Mouse (Mus musculus) forebrain, embryonic 13.5 days (tissue): Measurements from ENCODE around the gene Gm7029. TPM values are rescaled to one million over a fixed set of nuclear protein-coding genes. Genes with fewer than 3 reads are reported as not detected.
"Not testable (repeated sequence)": the region's sequence is repeated elsewhere in the genome, so short reads cannot be mapped to it uniquely, and the experiment has no call there.

Experiments
- ATAC-seq: fragments of 200-750 bp; cut with Nextera tagmentation; 2 replicates; pipeline ENCODE4 v1.8.0; 2017
- H3K27ac ChIP-seq: fragments of 300-500 bp; sonication (generic); 2 replicates; pipeline ENCODE4 v1.5.1; 2015; ENCODE audit warnings: inconsistent platforms, mild to moderate bottlenecking, moderate library complexity
- H3K27me3 ChIP-seq: fragments of 300-500 bp; sonication (generic); 2 replicates; pipeline ENCODE4 v1.6.1; 2015; ENCODE audit warnings: mild to moderate bottlenecking, inconsistent platforms
- H3K36me3 ChIP-seq: fragments of 300-500 bp; sonication (generic); 2 replicates; pipeline ENCODE4 v1.6.1; 2015; ENCODE audit warnings: mild to moderate bottlenecking, inconsistent platforms; ENCODE audit not compliant: poor library complexity, severe bottlenecking
- H3K4me1 ChIP-seq: fragments of 300-500 bp; sonication (generic); 2 replicates; pipeline ENCODE4 v1.6.1; 2015; ENCODE audit warnings: inconsistent platforms
- H3K4me2 ChIP-seq: fragments of 300-500 bp; sonication (generic); 2 replicates; pipeline ENCODE4 v1.6.1; 2015; ENCODE audit warnings: inconsistent platforms, mild to moderate bottlenecking, moderate library complexity
- H3K4me3 ChIP-seq: fragments of 300-500 bp; sonication (generic); 2 replicates; pipeline ENCODE4 v1.5.1; 2015; ENCODE audit warnings: mild to moderate bottlenecking, inconsistent platforms
- H3K9ac ChIP-seq: fragments of 300-500 bp; sonication (generic); 2 replicates; pipeline ENCODE4 v1.6.1; 2015; ENCODE audit warnings: mild to moderate bottlenecking, inconsistent platforms
- H3K9me3 ChIP-seq: fragments of 300-500 bp; sonication (generic); replicated peaks from 2 replicates; pipeline ENCODE4 v1.6.1; 2016; ENCODE audit warnings: inconsistent platforms
- WGBS: fragments of 180-500 bp; shearing (Covaris S2); methylation state at CpG from one replicate; pipeline ENCODE4 v1.1.7; 2015; 5-methylcytosine and 5-hydroxymethylcytosine counted together
- polyA plus RNA-seq: library from polyadenylated mRNA; unstranded; fragments of >200 nt; fragmentation: Nextera tagmentation; extraction: Ambion mirVana; gene quantifications from 2 replicates; pipeline ENCODE4 v1.2.1, GENCODE M21; 2015

Gm7029 gene
- polyA plus RNA-seq, 1 experiment from 2014 or later, result not detected

GRCm38 (mm10) chr17:33897114-33897794, 23.6 kb downstream of the Gm7029 start:
- H3K27me3 ChIP-seq, result no peaks in the 10 kb centered on the region
- H3K4me2 ChIP-seq, result no peak overlapping the region
- no peak for ATAC-seq
- H3K9ac ChIP-seq, result no peak overlapping the region
- 46% methylated on average over 6 of the region's 6 CpGs for WGBS
- no peaks in the 10 kb centered on the region for H3K9me3 ChIP-seq
- no peak overlapping the region for H3K27ac ChIP-seq
- H3K4me3 ChIP-seq, result no peak overlapping the region
- no peaks in the 10 kb centered on the region for H3K4me1 ChIP-seq
- H3K36me3 ChIP-seq, result no peaks in the 10 kb centered on the region

DNA sequence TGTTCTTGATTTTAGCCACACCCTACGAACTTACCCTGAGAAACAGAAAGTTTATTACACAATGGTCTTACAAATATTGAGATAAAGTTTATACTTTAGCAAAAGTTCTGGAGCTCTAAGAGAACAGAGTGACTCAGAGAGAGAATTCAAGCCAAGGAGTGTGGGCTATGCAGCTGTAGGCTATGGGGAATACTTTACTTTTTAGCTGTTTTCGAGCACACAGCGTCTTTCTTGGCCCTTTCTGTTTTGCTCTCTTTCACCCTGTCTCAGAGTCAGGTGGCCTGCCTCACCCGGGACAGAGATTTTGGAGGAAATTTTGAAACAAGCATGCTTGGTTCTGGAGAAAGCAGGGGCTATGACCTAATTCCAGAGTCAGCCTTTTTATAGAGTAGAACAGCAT, 24.6 kb downstream of the Gm7029 start:
- H3K9ac ChIP-seq, H3K9me3 ChIP-seq, H3K27ac ChIP-seq, H3K4me2 ChIP-seq, H3K4me3 ChIP-seq, H3K4me1 ChIP-seq, H3K27me3 ChIP-seq, ATAC-seq, H3K36me3 ChIP-seq: not testable (repeated sequence)
- 86% methylated on average over 4 of the region's 4 CpGs for WGBS

GRCm38 (mm10) chr17:33899642-33900041, 26.0 kb downstream of the Gm7029 start:
- no peaks in the 10 kb centered on the region for H3K4me1 ChIP-seq
- H3K9me3 ChIP-seq, result no peaks in the 10 kb centered on the region
- H3K9ac ChIP-seq, result no peak overlapping the region
- H3K4me3 ChIP-seq, result no peak overlapping the region
- no peak for ATAC-seq
- H3K27ac ChIP-seq, result no peak overlapping the region
- 75% methylated on average over 4 of the region's 4 CpGs for WGBS
- H3K36me3 ChIP-seq, result no peaks in the 10 kb centered on the region
- H3K27me3 ChIP-seq, result no peaks in the 10 kb centered on the region
- H3K4me2 ChIP-seq, result no peak overlapping the region

- H3K36me3 ChIP-seq, result no peaks in the 10 kb centered on the region
- H3K4me2 ChIP-seq, result no peak overlapping the region
- no peak overlapping the region for H3K4me3 ChIP-seq
- no peak overlapping the region for H3K27ac ChIP-seq
- ATAC-seq, result no peak
- no peaks in the 10 kb centered on the region for H3K27me3 ChIP-seq
- H3K9me3 ChIP-seq, result no peaks in the 10 kb centered on the region
- no peak overlapping the region; the same call in 1 of the 2 replicates for H3K9ac ChIP-seq
- no peaks in the 10 kb centered on the region for H3K4me1 ChIP-seq
- WGBS, result 75% methylated on average over 7 of the region's 7 CpGs
These were observed 26.8 kb downstream of the Gm7029 start for GRCm38 (mm10) chr17:33900281-33900988.

- no peaks in the 10 kb centered on the region for H3K4me1 ChIP-seq
- no peak overlapping the region for H3K4me2 ChIP-seq
- H3K9me3 ChIP-seq, result no peaks in the 10 kb centered on the region
- no peak overlapping the region for H3K4me3 ChIP-seq
- no peaks in the 10 kb centered on the region for H3K27me3 ChIP-seq
- H3K27ac ChIP-seq, result no peak overlapping the region
- ATAC-seq, result no peak
- H3K36me3 ChIP-seq, result no peaks in the 10 kb centered on the region
- H3K9ac ChIP-seq, result no peak overlapping the region
- WGBS, result 86% methylated on average over 4 of the region's 4 CpGs
These were observed 27.3 kb downstream of the Gm7029 start for GRCm38 (mm10) chr17:33900989-33901314.

DNA sequence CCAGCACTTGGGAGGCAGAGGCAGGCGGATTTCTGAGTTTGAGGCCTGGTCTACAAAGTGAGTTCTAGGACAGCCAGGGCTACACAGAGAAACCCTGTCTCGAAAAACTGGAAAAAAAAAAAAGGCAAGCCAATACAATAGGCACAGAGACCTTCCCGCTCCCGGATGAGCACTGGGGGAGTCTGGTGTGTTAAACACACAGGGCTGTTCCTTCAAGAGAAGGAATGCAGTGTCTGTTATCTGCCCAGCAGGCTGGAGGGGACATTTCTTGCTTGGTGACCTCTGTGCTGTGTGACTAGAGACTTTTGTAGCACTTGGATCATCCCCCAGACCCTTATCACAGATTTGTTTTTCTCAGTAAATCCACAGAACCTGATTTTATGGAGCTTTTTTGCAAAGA, 28.0 kb downstream of the Gm7029 start:
- 68% methylated on average over 4 of the region's 4 CpGs for WGBS
- Histone ChIP-seq H3K4me2 (no peak overlapping the region), H3K27ac (no peak overlapping the region), H3K36me3 (no peaks in the 10 kb centered on the region), H3K9me3 (no peaks in the 10 kb centered on the region), H3K27me3 (no peaks in the 10 kb centered on the region), H3K4me3 (no peak overlapping the region), H3K4me1 (no peaks in the 10 kb centered on the region), H3K9ac (no peak overlapping the region)
- no peak for ATAC-seq

- ATAC-seq, result no peak
- no peaks in the 10 kb centered on the region for H3K36me3 ChIP-seq
- no peak overlapping the region for H3K9ac ChIP-seq
- WGBS, result 73% methylated on average over 4 of the region's 4 CpGs
- H3K9me3 ChIP-seq, result no peaks in the 10 kb centered on the region
- H3K4me3 ChIP-seq, result no peak overlapping the region
- H3K4me1 ChIP-seq, result no peaks in the 10 kb centered on the region
- no peaks in the 10 kb centered on the region for H3K27me3 ChIP-seq
- H3K4me2 ChIP-seq, result no peak overlapping the region
- H3K27ac ChIP-seq, result no peak overlapping the region
These were observed 28.4 kb downstream of the Gm7029 start for GRCm38 (mm10) chr17:33902079-33902478.

DNA sequence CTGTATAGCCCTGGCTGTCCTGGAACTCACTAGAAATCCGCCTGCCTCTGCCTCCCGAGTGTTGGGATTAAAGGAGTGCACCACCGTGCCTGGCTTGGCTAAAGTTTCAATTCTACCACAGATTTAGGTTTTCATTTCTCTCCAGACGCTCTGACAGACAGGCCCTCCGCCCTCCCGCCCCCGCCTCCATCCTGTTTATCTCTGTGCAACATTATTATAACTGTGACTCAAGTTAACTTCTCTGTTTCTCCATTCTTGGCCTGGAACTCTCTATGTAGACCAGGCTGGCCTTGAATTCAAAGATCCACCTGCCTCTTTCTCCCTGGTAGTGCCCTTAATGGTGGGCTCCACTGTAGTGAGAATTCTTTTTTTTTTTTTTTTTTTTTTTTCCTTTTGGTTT, 28.9 kb downstream of the Gm7029 start:
- WGBS, result 83% methylated on average over 7 of the region's 7 CpGs
- Histone ChIP-seq H3K27me3 (no peaks in the 10 kb centered on the region), H3K9me3 (no peaks in the 10 kb centered on the region), H3K4me3 (no peak overlapping the region), H3K9ac (no peak overlapping the region), H3K27ac (no peak overlapping the region), H3K4me1 (peaks cover under 1% of the 10 kb centered on the region; the same call in 1 of the 2 replicates), H3K4me2 (no peak overlapping the region), H3K36me3 (no peaks in the 10 kb centered on the region)
- no peak for ATAC-seq

- H3K36me3 ChIP-seq, H3K9ac ChIP-seq, ATAC-seq, H3K27ac ChIP-seq, H3K9me3 ChIP-seq, H3K4me2 ChIP-seq, H3K27me3 ChIP-seq, H3K4me3 ChIP-seq: not testable (repeated sequence)
- peaks cover 11% of the 10 kb centered on the region for H3K4me1 ChIP-seq
- WGBS, result 76% methylated on average over 6 of the region's 6 CpGs
These were observed 30.4 kb downstream of the Gm7029 start for GRCm38 (mm10) chr17:33903911-33904651.

DNA sequence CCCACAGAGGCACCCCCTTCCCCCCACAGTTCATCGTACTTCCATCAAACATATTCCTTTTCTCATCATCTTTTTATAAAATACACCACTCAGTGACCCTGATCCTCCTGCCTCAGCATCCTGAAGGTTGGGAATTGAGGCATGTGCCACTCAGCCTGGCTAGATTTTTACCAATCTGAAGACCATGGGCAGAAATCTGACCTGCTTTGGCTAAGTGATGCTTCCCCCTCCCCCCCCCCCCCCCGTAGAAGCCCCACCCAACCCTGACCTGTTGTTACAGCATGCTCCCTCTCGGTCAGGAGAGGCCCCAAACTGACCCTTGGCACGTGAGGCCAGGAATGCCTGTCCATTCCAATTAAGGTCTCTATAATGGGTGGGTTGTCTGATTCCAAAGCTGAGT, 31.2 kb downstream of the Gm7029 start, which contains the start of gene Platr17:
Platr17 (plus strand) TSS at position 301 of the 400 bp plus-strand sequence.
- H3K4me3 ChIP-seq, H3K27ac ChIP-seq, H3K27me3 ChIP-seq, H3K4me2 ChIP-seq, H3K9me3 ChIP-seq, H3K9ac ChIP-seq, ATAC-seq, H3K36me3 ChIP-seq: not testable (repeated sequence)
- H3K4me1 ChIP-seq, result peaks cover 11% of the 10 kb centered on the region
- 23% methylated on average over 3 of the region's 4 CpGs for WGBS

DNA sequence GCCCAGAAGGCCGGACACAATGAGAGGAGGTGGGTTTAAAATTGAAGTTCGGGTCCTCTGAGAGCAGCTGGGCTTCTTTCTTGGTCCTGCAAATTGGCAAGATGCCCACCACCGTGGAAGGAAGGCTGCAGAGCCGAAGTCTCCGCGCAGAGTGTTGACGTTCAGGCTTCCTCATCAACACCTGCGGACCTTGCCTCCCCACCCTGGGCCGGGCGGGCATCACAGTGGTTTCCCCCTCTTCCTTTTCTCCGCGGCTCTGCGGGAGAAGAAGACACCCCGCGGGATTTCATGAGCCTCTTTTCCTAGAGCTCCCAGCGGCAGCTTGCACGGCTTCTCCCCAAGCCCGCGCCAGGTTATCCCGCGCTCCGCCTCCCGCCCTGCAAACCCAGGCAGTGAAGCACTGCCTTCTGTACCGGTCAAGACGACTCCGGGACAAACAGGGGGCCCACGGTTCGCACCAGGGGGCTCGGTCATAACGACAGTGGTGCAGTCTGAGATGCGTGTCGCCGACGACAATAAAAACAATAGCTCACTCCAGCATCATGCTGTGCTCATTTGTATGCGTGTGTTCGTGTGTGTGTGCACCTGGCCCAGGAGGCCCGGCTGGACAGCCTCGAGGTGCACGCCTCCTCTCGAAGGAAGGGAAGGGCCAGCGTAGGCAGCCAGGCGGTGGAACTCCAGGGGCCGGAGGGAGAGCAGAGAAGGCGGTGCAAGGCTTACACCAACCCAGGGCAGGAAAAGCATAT, 34.9 kb downstream of the Gm7029 start:
- H3K9me3 ChIP-seq, result no peaks in the 10 kb centered on the region
- H3K4me2 ChIP-seq, result peak overlapping the region; percentile 95
- H3K4me3 ChIP-seq, result peak overlapping the region; percentile 88
- peak overlapping the region; percentile 80 for H3K9ac ChIP-seq
- peak overlapping the region; percentile 84 for H3K27ac ChIP-seq
- H3K36me3 ChIP-seq, result peaks cover 28% of the 10 kb centered on the region
- H3K27me3 ChIP-seq, result no peaks in the 10 kb centered on the region
- no peak for ATAC-seq
- H3K4me1 ChIP-seq, result peaks cover 27% of the 10 kb centered on the region
- under 1% methylated on average over 43 of the region's 44 CpGs for WGBS
